Mouse (Mus musculus) lung, postnatal 0 days (tissue): ENCODE results near the gene Hrasls5.

Source experiments
- CTCF ChIP-seq: IDR thresholded peaks from 2 replicates; pipeline ENCODE4 v1.5.1; 2016; ENCODE audit warnings: antibody characterized with exemption, mild to moderate bottlenecking
- EP300 ChIP-seq: IDR thresholded peaks from 2 replicates; pipeline ENCODE4 v1.6.1; 2016; ENCODE audit warnings: antibody characterized with exemption, mild to moderate bottlenecking, control low read depth

DNA sequence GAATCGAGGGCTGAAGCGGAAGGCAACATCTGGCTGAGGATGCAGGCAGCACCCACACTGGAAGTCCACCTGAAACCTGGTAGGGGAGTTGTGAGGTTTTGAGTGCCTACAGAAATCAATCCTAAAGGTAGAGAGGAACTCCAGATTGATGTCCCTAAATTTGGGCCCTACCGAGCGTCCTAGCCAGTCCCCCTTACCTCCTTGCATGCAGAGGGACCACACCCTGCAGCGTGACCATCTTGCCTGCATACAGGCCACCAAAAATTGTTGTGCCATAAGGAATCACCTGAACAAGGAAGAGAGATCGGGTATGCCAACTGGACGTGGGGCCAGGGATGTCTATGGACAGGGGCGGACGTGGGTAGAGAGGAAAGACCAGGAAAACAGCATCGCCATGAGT is 8.2 kb upstream of the Hrasls5 start:
- TF ChIP-seq CTCF (no peak), EP300 (no peak)
